ENCODE assay signal across 21 mouse cellular contexts in the genomic region with DNA sequence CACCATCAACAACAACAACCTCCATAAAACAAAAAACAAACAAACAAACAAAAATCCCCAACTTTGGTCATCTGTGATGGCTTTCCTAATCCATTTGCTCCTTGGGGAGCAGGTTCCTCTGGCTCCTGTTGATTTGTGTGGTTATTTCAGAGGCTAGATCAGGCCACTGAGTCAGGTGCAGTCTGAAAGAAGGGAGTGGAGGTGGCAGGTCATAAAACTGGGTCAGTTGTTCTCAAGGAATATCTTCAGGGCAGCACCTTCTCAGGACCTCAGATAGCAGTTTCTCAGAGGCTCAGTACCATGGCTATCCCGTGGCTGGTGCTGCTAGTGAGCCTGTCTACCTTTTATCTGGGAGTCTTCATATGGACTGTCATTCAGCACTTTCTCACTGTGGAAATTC. TPM values are rescaled to one million over a fixed set of nuclear protein-coding genes. Genes with fewer than 3 reads are reported as not detected.
"Had no signal": no experiment of that assay in that cellular context is flagged by ENCODE, and none has a peak within 500 bp of the region (broad histone marks: within the 10 kb centered on the region; RNA-seq: fewer than 3 reads in every experiment).

A gene (plus strand): TSS at position 301 of the 400 bp plus-strand sequence.

- DNase-seq: cerebellum, adult 9-10 months; cerebellum, adult 9-11 months; cerebellum, postnatal 10 days; cerebellum, postnatal 14 days; cerebellum, postnatal 25 days; cerebellum, postnatal 36 days; embryo, embryonic 11 days; forebrain, postnatal 0 days; gastrocnemius, adult 2 months; gastrocnemius, postnatal 10 days; gastrocnemius, postnatal 14 days; gastrocnemius, postnatal 25 days; gastrocnemius, postnatal 36 days; heart, adult 18-20 months; heart, adult 2 months had no signal

RNA-seq across cellular contexts. Expression of the gene that starts here (rescaled TPM):
- total RNA-seq: common myeloid progenitor, adult 5-6 weeks; forebrain, postnatal 0 days; gastrocnemius, adult 18-20 months; gastrocnemius, adult 2 months; gastrocnemius, adult 8-10 months; gastrocnemius, postnatal 10 days; gastrocnemius, postnatal 14 days; gastrocnemius, postnatal 25 days; gastrocnemius, postnatal 36 days; gastrocnemius, postnatal 4 days; granulocyte monocyte progenitor cell, adult 5-6 weeks; heart, adult 18-20 months; heart, adult 2 months; heart, adult 8-10 months had no signal
